Mouse (Mus musculus) spleen, adult 2 months (tissue): Measurements from ENCODE around the gene Steap4. TPM values are rescaled to one million over a fixed set of nuclear protein-coding genes. Genes with fewer than 3 reads are reported as not detected.
A peak's percentile ranks its signal among the peaks of the same experiment; 100 is the strongest.

Source experiments
- DNase-seq, 2 experiments: peaks; one replicate each; pipeline versions ENCODE4 v3.0.0 to v3.0.0-alpha.2; 2012 to 2021; ENCODE audit warnings: low spot score in 2 of 2, low read depth in 1 of 2
- H3K27ac ChIP-seq: fragments of 200-500 bp; 2 replicates; pipeline ENCODE4 v1.5.1; 2012; ENCODE audit warnings: low read length, inconsistent platforms; ENCODE audit not compliant: insufficient read depth
- H3K27me3 ChIP-seq: fragments of 200-500 bp; 2 replicates; pipeline ENCODE4 v1.6.1; 2012; ENCODE audit warnings: mild to moderate bottlenecking, moderate library complexity, low read length, inconsistent platforms; ENCODE audit not compliant: control insufficient read depth, insufficient read depth
- H3K36me3 ChIP-seq: fragments of 200-500 bp; 2 replicates; pipeline ENCODE4 v1.6.1; 2012; ENCODE audit warnings: mild to moderate bottlenecking, low read length, inconsistent platforms; ENCODE audit not compliant: control insufficient read depth, insufficient read depth
- H3K4me1 ChIP-seq: fragments of 200-500 bp; 2 replicates; pipeline ENCODE4 v1.6.1; 2011; ENCODE audit warnings: inconsistent platforms; ENCODE audit not compliant: control insufficient read depth, insufficient read depth, insufficient read length
- H3K4me3 ChIP-seq: fragments of 200-500 bp; 2 replicates; pipeline ENCODE4 v1.5.1; 2011; ENCODE audit warnings: mild to moderate bottlenecking, inconsistent platforms; ENCODE audit not compliant: insufficient read depth, insufficient read length; ENCODE audit errors: extremely low read depth
- CTCF ChIP-seq: fragments of 200-500 bp; IDR thresholded peaks from 2 replicates; pipeline ENCODE4 v1.5.1; 2011; ENCODE audit warnings: mild to moderate bottlenecking, inconsistent platforms; ENCODE audit not compliant: insufficient read depth, insufficient read length, insufficient replicate concordance; ENCODE audit errors: extremely low read depth
- POLR2A ChIP-seq: fragments of 200-500 bp; IDR thresholded peaks from 2 replicates; pipeline ENCODE4 v1.6.1; 2011; ENCODE audit warnings: low read depth, low read length, inconsistent platforms
- WGBS: fragments of 180-500 bp; shearing (Covaris S2); methylation state at CpG from one replicate; pipeline ENCODE4 v1.1.7; 2018; 5-methylcytosine and 5-hydroxymethylcytosine counted together
- polyA plus RNA-seq: library from polyadenylated mRNA; depleted of rRNA; stranded (reverse); fragments of >200 nt; gene quantifications from 2 replicates; pipeline ENCODE4 v1.2.3, GENCODE M21; 2012

The Steap4 gene
- polyA plus RNA-seq, 1 experiment: 1.3 TPM

DNA sequence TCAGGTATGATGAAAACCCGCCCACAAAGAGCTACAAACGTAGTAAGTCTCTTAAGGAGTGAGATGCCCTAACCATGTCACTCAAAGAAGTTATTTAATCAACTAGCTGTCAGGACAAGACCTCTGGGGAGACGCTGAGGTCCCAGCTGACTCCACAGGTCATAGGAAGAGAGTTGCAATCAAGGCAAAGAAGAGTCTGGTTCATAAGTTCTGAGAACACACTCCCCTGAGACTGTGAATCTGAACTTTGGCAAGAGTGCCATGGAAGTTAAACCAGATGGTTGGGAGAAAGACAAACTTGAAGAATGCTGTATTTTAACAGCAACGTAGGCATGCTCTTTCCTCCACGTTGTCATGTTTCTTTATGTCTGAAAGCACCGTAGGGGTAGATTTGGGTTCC is 971 bp upstream of the Steap4 start:
- WGBS: 80% methylated on average over 6 of the region's 6 CpGs
- H3K36me3 ChIP-seq: no peaks in the 10 kb centered on the region
- H3K4me1 ChIP-seq: peaks cover 3% of the 10 kb centered on the region; the same call in 1 of the 2 replicates
- H3K4me3 ChIP-seq: no peak overlapping the region
- no peak overlapping the region for H3K27ac ChIP-seq
- H3K27me3 ChIP-seq: no peaks in the 10 kb centered on the region
- no peak for DNase-seq
- TF ChIP-seq POLR2A: no peak
- TF ChIP-seq CTCF: no peak

- 80% methylated on average over 7 of the region's 7 CpGs for WGBS
- H3K4me3 ChIP-seq: no peak overlapping the region
- no peak for DNase-seq
- H3K27me3 ChIP-seq: no peaks in the 10 kb centered on the region
- H3K27ac ChIP-seq: no peak overlapping the region
- H3K4me1 ChIP-seq: peaks cover 3% of the 10 kb centered on the region; the same call in 1 of the 2 replicates
- no peaks in the 10 kb centered on the region for H3K36me3 ChIP-seq
- TF ChIP-seq CTCF (no peak), POLR2A (no peak)
Observed at GRCm38 (mm10) chr5:7961113-7961512, 856 bp downstream of the Steap4 start.

- H3K36me3 ChIP-seq: no peaks in the 10 kb centered on the region
- WGBS: 38% methylated on average over 3 of the region's 3 CpGs
- no peak for TF ChIP-seq POLR2A
- TF ChIP-seq CTCF: no peak
- peak in 1 of 2 experiments; percentile 9 for DNase-seq
- peaks cover 3% of the 10 kb centered on the region; the same call in 1 of the 2 replicates for H3K4me1 ChIP-seq
- no peaks in the 10 kb centered on the region for H3K27me3 ChIP-seq
- H3K4me3 ChIP-seq: no peak overlapping the region
- H3K27ac ChIP-seq: no peak overlapping the region
Observed at GRCm38 (mm10) chr5:7965281-7965680, 5.0 kb downstream of the Steap4 start.

GRCm38 (mm10) chr5:7968152-7968551 is 7.9 kb downstream of the Steap4 start:
- H3K27me3 ChIP-seq: no peaks in the 10 kb centered on the region
- WGBS: 86% methylated on average over 5 of the region's 5 CpGs
- no peaks in the 10 kb centered on the region for H3K36me3 ChIP-seq
- H3K4me1 ChIP-seq: no peaks in the 10 kb centered on the region
- TF ChIP-seq CTCF (no peak), POLR2A (no peak)
- H3K27ac ChIP-seq: no peak overlapping the region
- no peak for DNase-seq
- no peak overlapping the region for H3K4me3 ChIP-seq

- H3K4me1 ChIP-seq: no peaks in the 10 kb centered on the region
- 86% methylated on average over 2 of the region's 2 CpGs for WGBS
- no peak overlapping the region for H3K4me3 ChIP-seq
- no peaks in the 10 kb centered on the region for H3K36me3 ChIP-seq
- H3K27ac ChIP-seq: no peak overlapping the region
- no peaks in the 10 kb centered on the region for H3K27me3 ChIP-seq
- TF ChIP-seq POLR2A: no peak
- no peak for TF ChIP-seq CTCF
- no peak for DNase-seq
Observed at GRCm38 (mm10) chr5:7972266-7972665, 12.0 kb downstream of the Steap4 start.

DNA sequence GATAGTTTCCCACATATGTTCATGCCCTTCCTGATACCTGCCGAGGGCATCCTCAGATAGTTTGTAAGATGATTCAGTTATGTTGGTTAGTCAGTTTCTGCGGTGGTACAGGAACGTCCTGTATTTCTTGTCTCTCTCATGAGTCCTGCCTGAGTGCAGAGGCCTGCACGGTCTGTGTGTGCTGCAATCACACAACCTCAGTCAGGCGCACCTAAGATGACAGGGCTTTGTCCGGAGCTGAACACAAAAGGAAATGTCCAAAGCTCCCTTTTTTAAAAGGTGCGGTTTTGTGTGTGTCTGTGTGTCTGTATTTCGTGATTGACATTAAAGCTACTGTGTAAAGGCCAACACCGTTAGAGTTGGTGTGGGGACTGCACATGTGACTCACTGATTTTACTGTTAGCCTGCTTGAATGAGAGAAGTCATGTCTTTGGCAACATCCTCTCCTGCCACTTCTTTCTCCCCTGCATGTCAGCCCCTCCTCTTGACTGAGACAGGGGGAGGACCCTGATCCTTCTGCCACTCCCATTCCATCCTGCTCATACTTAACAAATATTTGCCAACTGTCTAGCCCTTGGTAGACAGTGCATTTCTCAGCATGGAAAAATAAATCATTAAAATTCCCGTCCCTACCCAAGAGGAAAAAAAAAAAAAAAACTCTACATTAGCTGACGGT is 14.4 kb downstream of the Steap4 start:
- TF ChIP-seq POLR2A (no peak), CTCF (no peak)
- WGBS: 88% methylated on average over 11 of the region's 11 CpGs
- H3K36me3 ChIP-seq: no peaks in the 10 kb centered on the region

GRCm38 (mm10) chr5:7980586-7980985 is 20.3 kb downstream of the Steap4 start:
- DNase-seq: no peak
- no peaks in the 10 kb centered on the region for H3K27me3 ChIP-seq
- TF ChIP-seq POLR2A (no peak), CTCF (no peak)
- 11% methylated on average over 5 of the region's 5 CpGs for WGBS
- H3K27ac ChIP-seq: no peak overlapping the region
- H3K4me1 ChIP-seq: no peaks in the 10 kb centered on the region; the same call in 1 of the 2 replicates
- H3K36me3 ChIP-seq: no peaks in the 10 kb centered on the region
- H3K4me3 ChIP-seq: no peak overlapping the region

More for the DNA sequence above, 14.4 kb downstream of the Steap4 start:
- DNase-seq: no peak
- Histone ChIP-seq H3K27ac (no peak overlapping the region), H3K4me3 (no peak overlapping the region), H3K4me1 (no peaks in the 10 kb centered on the region), H3K27me3 (no peaks in the 10 kb centered on the region)
